10 mouse cellular contexts compared by ENCODE assay signal in the genomic region with DNA sequence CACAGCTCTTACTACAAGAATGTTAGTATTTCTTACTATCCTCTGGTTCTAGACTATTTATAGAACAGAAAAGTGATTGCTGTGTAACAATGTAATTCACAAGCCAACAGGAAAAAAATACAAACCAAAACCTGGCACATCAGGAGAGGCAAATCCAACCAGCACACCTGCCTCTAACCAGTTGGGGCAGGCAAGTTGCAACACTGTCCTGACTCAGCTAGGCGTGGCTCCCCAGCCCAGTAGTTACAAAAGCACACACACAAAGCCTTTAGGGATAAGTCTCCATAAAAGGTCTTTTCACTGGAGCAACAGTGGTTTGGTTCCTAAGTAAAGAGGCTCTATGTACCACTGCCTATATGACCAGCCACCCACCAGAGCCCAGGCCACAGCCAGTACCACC. TPM values are rescaled to one million over a fixed set of nuclear protein-coding genes. Genes with fewer than 3 reads are reported as not detected.
DNase-seq lines count a peak whose midpoint lies in the region; ATAC-seq and TF ChIP-seq lines count a peak whose summit lies in the region.
"Had no signal": no experiment of that assay in that cellular context is flagged by ENCODE, and none has a peak within 500 bp of the region (broad histone marks: within the 10 kb centered on the region; RNA-seq: fewer than 3 reads in every experiment).

No protein-coding gene starts in this region.

- peaks cover 61% of the 10 kb centered on the region for H3K4me1 ChIP-seq in liver, postnatal 0 days (ENCODE audit: insufficient read depth)

- no peak overlapping the region for H3K4me3 ChIP-seq in liver, postnatal 0 days (ENCODE audit: low read depth, low read length)
- H3K4me3 ChIP-seq: forebrain, embryonic 15.5 days had no signal

- peak overlapping the region; percentile 69 for H3K27ac ChIP-seq in liver, postnatal 0 days (ENCODE audit: low read depth)
- H3K27ac ChIP-seq: forebrain, embryonic 15.5 days; macrophage had no signal

- H3K4me2 ChIP-seq in liver, postnatal 0 days (ENCODE audit: low read depth, low read length), result no peak overlapping the region
- H3K4me2 ChIP-seq: forebrain, embryonic 15.5 days had no signal

- 0 out of 2 replicates have a peak, but pooled peaks cover 3% of the 10 kb centered on the region for H3K36me3 ChIP-seq in liver, postnatal 0 days (replicated peaks; ENCODE audit: insufficient read depth, low read length)
- H3K36me3 ChIP-seq: forebrain, embryonic 15.5 days had no signal

- TF ChIP-seq CTCF in liver, postnatal 0 days (IDR thresholded peaks at IDR 0.05; ENCODE audit: low read depth), result no peak

- no peak for TF ChIP-seq EP300 in liver, postnatal 0 days (IDR thresholded peaks at IDR 0.05; ENCODE audit: low read depth)

- DNase-seq in adrenal gland, adult 2 months, result peak; percentile 69
- DNase-seq in adrenal gland, adult 8-10 months, result no peak
- DNase-seq in lung, adult 18-20 months, result peak; percentile 74 to 83
- no peak for DNase-seq in lung, postnatal 10 days
- DNase-seq in liver, postnatal 0 days, result peak; percentile 54
- peak; percentile 74 for DNase-seq in yolk sac, embryonic 10.5 days (ENCODE audit: low spot score)
- no peak for DNase-seq in cerebellum, postnatal 10 days

- WGBS in liver, postnatal 0 days (ENCODE audit: insufficient replicate concordance), result 50% methylated on average over 1 of the region's 1 CpGs

- no peak overlapping the region for H3K9ac ChIP-seq in liver, postnatal 0 days (replicated peaks)
- H3K9ac ChIP-seq: forebrain, embryonic 15.5 days had no signal

- no peaks in the 10 kb centered on the region for H3K9me3 ChIP-seq in liver, postnatal 0 days (ENCODE audit: low read length)
- H3K9me3 ChIP-seq: forebrain, embryonic 15.5 days had no signal

- peak; percentile 85 for ATAC-seq in liver, postnatal 0 days
- no peak for ATAC-seq in cerebellum, adult (ENCODE audit: insufficient number of reproducible peaks, low FRiP score, low TSS enrichment)
- ATAC-seq: forebrain, embryonic 15.5 days had no signal

- H3K27me3 ChIP-seq in liver, postnatal 0 days (ENCODE audit: insufficient read depth, low read length), result no peaks in the 10 kb centered on the region
- H3K27me3 ChIP-seq: forebrain, embryonic 15.5 days had no signal

RNA-seq across cellular contexts. Expression of gene Ankrd11, which starts 20.8 kb away (rescaled TPM):
- total RNA-seq in adrenal gland, adult 2 months (2021), result 10 to 100 TPM; 65.4 to 86.9 TPM
- polyA plus RNA-seq in adrenal gland, adult 2 months (2012; rRNA removed), result 54.8 and 88.0 TPM in 2 replicates
- total RNA-seq in adrenal gland, adult 8-10 months (2022), result 100 to 1,000 TPM in 2 of 4 experiments, 10 to 100 TPM in 2; 85.8 to 116 (median 97.7) TPM
- polyA plus RNA-seq in liver, postnatal 0 days (2015; fragmentation: Nextera tagmentation; extraction: Ambion mirVana), result 21.2 and 21.9 TPM in 2 replicates

RNA-seq across cellular contexts. Expression of gene Spg7, which starts 41.5 kb away (rescaled TPM):
- 10 to 100 TPM; 78.4 to 80.1 TPM for total RNA-seq in adrenal gland, adult 2 months (2021)
- polyA plus RNA-seq in adrenal gland, adult 2 months (2012; rRNA removed), result 246 and 255 TPM in 2 replicates
- 100 to 1,000 TPM in 1 of 4 experiments, 10 to 100 TPM in 3; 85.0 to 103 (median 86.7) TPM for total RNA-seq in adrenal gland, adult 8-10 months (2022)
- 16.9 and 18.3 TPM in 2 replicates for polyA plus RNA-seq in liver, postnatal 0 days (2015; fragmentation: Nextera tagmentation; extraction: Ambion mirVana)

Comparison
In these comparisons a context has a peak if more than half of its experiments do, and no peak if none do; other contexts are left out.
1. DNase-seq: peak in adrenal gland, adult 2 months (single experiment), lung, adult 18-20 months (2 of 2), liver, postnatal 0 days (single experiment) and yolk sac, embryonic 10.5 days (single experiment); none in adrenal gland, adult 8-10 months (single experiment), lung, postnatal 10 days (single experiment) and cerebellum, postnatal 10 days (0 of 2).